Mouse (Mus musculus) heart, postnatal 0 days (tissue): ENCODE results near the gene Nsrp1.

Source experiments
- CTCF ChIP-seq: IDR thresholded peaks from 2 replicates; pipeline ENCODE4 v1.5.1; 2016; ENCODE audit warnings: antibody characterized with exemption, control low read depth, low read depth
- EP300 ChIP-seq: IDR thresholded peaks from 2 replicates; pipeline ENCODE4 v1.6.1; 2016; ENCODE audit warnings: antibody characterized with exemption, low read depth

GRCm38 (mm10) chr11:77021749-77022396 is 56.4 kb downstream of the Nsrp1 start:
- TF ChIP-seq CTCF, result no peak
- no peak for TF ChIP-seq EP300
